Mouse (Mus musculus) heart, embryonic 14.5 days (tissue): Measurements from ENCODE around the gene Negr1. TPM values are rescaled to one million over a fixed set of nuclear protein-coding genes. Genes with fewer than 3 reads are reported as not detected.

Experiments
- ATAC-seq: fragments of 200-750 bp; cut with Nextera tagmentation; 2 replicates; pipeline ENCODE4 v1.8.0; 2017; ENCODE audit warnings: low read depth, moderate TSS enrichment; ENCODE audit not compliant: insufficient number of reproducible peaks, insufficient read depth, low FRiP score
- H3K27ac ChIP-seq, 2 experiments: fragments of 200-500 bp in 1 of 2; fragments of 300-500 bp in 1 of 2; sonication (generic) in 1 of 2; replicated peaks in 1 of 2; 2 replicates each; pipeline ENCODE4 v1.5.1; 2012 to 2014; ENCODE audit warnings: low read depth in 2 of 2, low read length in 2 of 2, control low read depth in 1 of 2, mild to moderate bottlenecking in 1 of 2, mixed read lengths in 1 of 2; ENCODE audit not compliant: control insufficient read depth in 1 of 2, insufficient read depth in 1 of 2
- H3K27me3 ChIP-seq: fragments of 300-500 bp; sonication (generic); 2 replicates; pipeline ENCODE4 v1.6.1; 2014; ENCODE audit warnings: mild to moderate bottlenecking, low read length, control low read depth; ENCODE audit not compliant: control insufficient read depth, insufficient read depth
- H3K36me3 ChIP-seq: fragments of 300-500 bp; sonication (generic); 2 replicates; pipeline ENCODE4 v1.6.1; 2014; ENCODE audit warnings: mild to moderate bottlenecking, control low read depth, low read length, mixed read lengths; ENCODE audit not compliant: control insufficient read depth, insufficient read depth
- H3K4me1 ChIP-seq, 2 experiments: fragments of 200-500 bp in 1 of 2; fragments of 300-500 bp in 1 of 2; sonication (generic) in 1 of 2; 2 replicates each; pipeline ENCODE4 v1.6.1; 2012 to 2014; ENCODE audit warnings: low read length in 2 of 2, control low read depth in 1 of 2, mixed read lengths in 1 of 2; ENCODE audit not compliant: control insufficient read depth in 2 of 2, insufficient read depth in 2 of 2
- H3K4me2 ChIP-seq: fragments of 300-500 bp; sonication (generic); 2 replicates; pipeline ENCODE4 v1.6.1; 2014; ENCODE audit warnings: mild to moderate bottlenecking, low read length
- H3K4me3 ChIP-seq, 2 experiments: fragments of 200-500 bp in 1 of 2; fragments of 300-500 bp in 1 of 2; sonication (generic) in 1 of 2; 2 replicates each; pipeline ENCODE4 v1.5.1; 2012 to 2014; ENCODE audit warnings: low read length in 2 of 2, mild to moderate bottlenecking in 2 of 2, control low read depth in 1 of 2, low read depth in 1 of 2, moderate library complexity in 1 of 2; ENCODE audit not compliant: control insufficient read depth in 1 of 2, insufficient read depth in 1 of 2
- H3K9ac ChIP-seq: fragments of 300-500 bp; sonication (generic); 2 replicates; pipeline ENCODE4 v1.6.1; 2014; ENCODE audit warnings: mild to moderate bottlenecking, low read length
- H3K9me3 ChIP-seq: fragments of 300-500 bp; sonication (generic); 2 replicates; pipeline ENCODE4 v1.6.1; 2016; ENCODE audit warnings: low read length, control low read depth; ENCODE audit not compliant: control insufficient read depth
- WGBS: fragments of 180-500 bp; shearing (Covaris S2); extraction: QIAGEN DNeasy Blood & Tissue Kit; methylation state at CpG from one replicate; pipeline ENCODE4 v1.1.7; 2014; 5-methylcytosine and 5-hydroxymethylcytosine counted together
- polyA plus RNA-seq: library from polyadenylated mRNA; unstranded; fragments of >200 nt; fragmentation: Nextera tagmentation; extraction: Ambion mirVana; gene quantifications from 2 replicates; pipeline ENCODE4 v1.2.1, GENCODE M21; 2014

Negr1 gene
- polyA plus RNA-seq, 1 experiment from 2014 or later, result 2.4 TPM

DNA sequence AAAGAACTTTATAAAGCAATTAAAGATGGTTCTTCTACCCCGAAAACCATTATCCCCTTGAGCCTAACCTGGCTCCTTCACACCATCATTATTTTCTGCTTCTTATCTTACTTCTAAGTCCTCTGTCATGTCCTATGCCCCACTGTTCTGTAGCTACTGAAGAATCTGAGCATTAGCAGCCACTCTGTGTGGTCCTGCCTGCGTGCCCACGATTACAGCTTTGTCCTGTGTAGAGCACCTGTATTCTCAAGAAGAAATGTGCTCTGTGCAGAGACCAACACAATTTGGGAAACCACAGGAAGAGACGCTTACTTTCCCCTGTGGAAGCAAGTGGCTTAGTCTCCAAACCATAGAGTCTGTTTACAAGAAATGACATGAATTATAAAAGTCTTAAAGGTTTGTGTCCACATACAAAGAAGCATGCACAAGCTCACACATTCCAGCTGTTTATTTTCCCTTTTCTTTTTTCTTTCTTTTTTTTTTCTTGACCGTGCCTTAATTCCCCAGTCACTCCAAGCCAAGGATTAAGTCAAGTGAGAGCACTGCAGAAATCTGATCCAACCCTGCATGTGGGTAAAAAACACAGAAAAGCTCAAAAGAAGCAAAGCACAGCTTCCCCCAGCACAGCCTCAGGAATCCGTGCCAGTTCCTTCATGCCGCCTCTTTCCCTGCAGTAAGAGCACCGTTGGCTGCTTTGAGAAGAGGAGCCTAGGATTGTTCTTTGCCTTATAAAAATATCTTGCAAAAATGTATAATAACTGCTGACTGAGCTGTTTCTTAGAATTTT lies 627.5 kb downstream of the Negr1 start:
- 66% methylated on average over 8 of the region's 8 CpGs for WGBS
- Histone ChIP-seq H3K4me3 (no peak overlapping the region), H3K4me1 (peaks cover 0 to 6% of the 10 kb centered on the region in 2 experiments; a peak in 2 of 4 replicates), H3K27me3 (no peaks in the 10 kb centered on the region), H3K27ac (no peak overlapping the region), H3K9me3 (no peaks in the 10 kb centered on the region), H3K36me3 (no peaks in the 10 kb centered on the region), H3K4me2 (no peak overlapping the region), H3K9ac (no peak overlapping the region)
- no peak for ATAC-seq

- peaks cover 0 to 6% of the 10 kb centered on the region in 2 experiments; a peak in 2 of 4 replicates for H3K4me1 ChIP-seq
- ATAC-seq, result no peak
- no peak overlapping the region for H3K9ac ChIP-seq
- no peaks in the 10 kb centered on the region for H3K36me3 ChIP-seq
- no peaks in the 10 kb centered on the region for H3K9me3 ChIP-seq
- H3K4me3 ChIP-seq, result no peak overlapping the region
- 76% methylated on average over 4 of the region's 4 CpGs for WGBS
- no peaks in the 10 kb centered on the region for H3K27me3 ChIP-seq
- H3K27ac ChIP-seq, result no peak overlapping the region
- no peak overlapping the region for H3K4me2 ChIP-seq
Measured at GRCm38 (mm10) chr3:157189834-157190233, 628.2 kb downstream of the Negr1 start.

DNA sequence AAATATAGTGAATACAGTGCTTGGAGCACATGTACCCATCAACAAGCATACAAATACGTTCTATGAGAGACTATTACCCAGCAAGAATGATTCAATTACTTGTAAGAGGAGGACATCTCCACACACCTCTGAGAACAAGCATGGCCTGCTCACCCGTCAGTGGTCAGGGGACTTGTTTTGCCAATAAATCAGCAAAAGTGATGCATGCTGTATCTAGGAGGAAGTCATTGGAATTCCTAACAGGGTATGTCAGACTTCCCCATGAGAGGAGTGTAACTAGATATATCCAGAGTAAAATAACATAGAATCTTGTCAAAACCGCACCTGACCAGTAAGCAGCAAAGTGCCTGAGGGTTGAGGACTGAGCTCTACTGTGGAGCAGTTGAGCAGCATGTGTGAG lies 629.0 kb downstream of the Negr1 start:
- H3K4me1 ChIP-seq, result peaks cover 0 to 6% of the 10 kb centered on the region in 2 experiments; a peak in 2 of 4 replicates
- no peak overlapping the region for H3K4me2 ChIP-seq
- H3K27me3 ChIP-seq, result no peaks in the 10 kb centered on the region
- H3K36me3 ChIP-seq, result no peaks in the 10 kb centered on the region
- ATAC-seq, result no peak
- 54% methylated on average over 3 of the region's 3 CpGs for WGBS
- H3K9ac ChIP-seq, result no peak overlapping the region
- no peak overlapping the region for H3K27ac ChIP-seq
- H3K9me3 ChIP-seq, result no peaks in the 10 kb centered on the region
- no peak overlapping the region for H3K4me3 ChIP-seq

DNA sequence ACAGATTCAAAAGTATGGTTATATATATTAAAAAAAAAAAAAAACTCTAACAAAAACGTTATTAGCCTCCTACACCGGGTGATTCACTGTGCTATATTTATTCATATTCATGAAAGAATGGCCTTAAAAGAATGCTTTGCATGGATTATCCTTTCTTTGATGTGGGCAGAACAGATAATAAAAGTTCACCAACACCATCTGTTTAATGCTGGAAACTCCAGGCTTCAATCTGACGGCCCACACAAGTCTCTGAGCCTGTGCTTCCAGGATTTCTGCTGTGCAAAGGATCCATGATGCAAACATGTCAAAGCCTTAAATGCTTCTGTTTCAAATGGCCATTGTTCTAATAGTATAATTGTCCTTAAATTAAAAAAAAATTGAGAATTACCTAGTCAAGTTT lies 630.4 kb downstream of the Negr1 start:
- no peak for ATAC-seq
- Histone ChIP-seq H3K9ac (no peak overlapping the region), H3K4me3 (no peak overlapping the region), H3K4me1 (peaks cover 0 to 6% of the 10 kb centered on the region in 2 experiments; a peak in 2 of 4 replicates), H3K4me2 (no peak overlapping the region), H3K27me3 (no peaks in the 10 kb centered on the region), H3K36me3 (no peaks in the 10 kb centered on the region), H3K27ac (no peak overlapping the region), H3K9me3 (no peaks in the 10 kb centered on the region)
- 84% methylated on average over 3 of the region's 3 CpGs for WGBS

GRCm38 (mm10) chr3:157193141-157193540 lies 631.5 kb downstream of the Negr1 start:
- 37% methylated on average over 3 of the region's 3 CpGs for WGBS
- no peak overlapping the region for H3K27ac ChIP-seq

GRCm38 (mm10) chr3:157198659-157199058 lies 637.1 kb downstream of the Negr1 start:
- 78% methylated on average over 4 of the region's 4 CpGs for WGBS
- no peak overlapping the region for H3K27ac ChIP-seq
- ATAC-seq, result no peak
- H3K27me3 ChIP-seq, result no peaks in the 10 kb centered on the region
- no peaks in the 10 kb centered on the region for H3K4me1 ChIP-seq
- no peaks in the 10 kb centered on the region for H3K9me3 ChIP-seq
- H3K9ac ChIP-seq, result no peak overlapping the region
- no peak overlapping the region for H3K4me2 ChIP-seq
- H3K4me3 ChIP-seq, result no peak overlapping the region
- no peaks in the 10 kb centered on the region for H3K36me3 ChIP-seq

More at GRCm38 (mm10) chr3:157193141-157193540, 631.5 kb downstream of the Negr1 start:
- no peaks in the 10 kb centered on the region for H3K36me3 ChIP-seq
- no peak for ATAC-seq
- no peak overlapping the region for H3K4me2 ChIP-seq
- H3K27me3 ChIP-seq, result no peaks in the 10 kb centered on the region
- H3K9ac ChIP-seq, result no peak overlapping the region
- H3K4me1 ChIP-seq, result peaks cover 0 to 6% of the 10 kb centered on the region in 2 experiments; a peak in 2 of 4 replicates
- no peaks in the 10 kb centered on the region for H3K9me3 ChIP-seq
- H3K4me3 ChIP-seq, result no peak overlapping the region

- H3K9me3 ChIP-seq, result no peaks in the 10 kb centered on the region
- H3K27ac ChIP-seq, result no peak overlapping the region
- H3K4me1 ChIP-seq, result no peaks in the 10 kb centered on the region
- no peak overlapping the region for H3K4me3 ChIP-seq
- no peak overlapping the region for H3K4me2 ChIP-seq
- H3K36me3 ChIP-seq, result no peaks in the 10 kb centered on the region
- no peak; the same call in 1 of the 2 replicates for ATAC-seq
- WGBS, result 90% methylated on average over 2 of the region's 2 CpGs
- H3K27me3 ChIP-seq, result no peaks in the 10 kb centered on the region
- H3K9ac ChIP-seq, result no peak overlapping the region
Measured at GRCm38 (mm10) chr3:157201726-157202125, 640.1 kb downstream of the Negr1 start.
